Mouse (Mus musculus): Measurements from ENCODE around the gene Limk2. TPM values are rescaled to one million over a fixed set of nuclear protein-coding genes. Genes with fewer than 3 reads are reported as not detected.

Gene Limk2
- total RNA-seq, 2 experiments from 2014 or later, result 10.0 to 11.5 TPM

- peak overlapping the region; percentile 92 for H3K27ac ChIP-seq
- intact Hi-C loops (cut with DNase I), result loop anchor here (5.0 kb wide), 1 partner anchor 37 kb away; no protein-coding TSS in a partner anchor
These were observed 79.9 kb downstream of the Limk2 start for GRCm38 (mm10) chr11:3328806-3329775.

GRCm38 (mm10) chr11:3328271-3328670, 80.7 kb downstream of the Limk2 start:
- TF ChIP-seq CTCF (IDR thresholded peaks at IDR 0.05), result 0 out of 2 replicates have a peak, but pooled peaks have one; percentile 3
- H3K27ac ChIP-seq, result peak overlapping the region; percentile 92
- intact Hi-C loops (cut with DNase I), result loop anchor here (5.0 kb wide), 1 partner anchor 36 kb away; no protein-coding TSS in a partner anchor
- DNase-seq, result peak; percentile 11
- no peak overlapping the region for H3K4me3 ChIP-seq

More at GRCm38 (mm10) chr11:3328806-3329775, 79.9 kb downstream of the Limk2 start:
- DNase-seq, result peak; percentile 12
- H3K4me3 ChIP-seq, result peak overlapping the region; percentile 22; the same call in 1 of the 2 replicates
- TF ChIP-seq CTCF (IDR thresholded peaks at IDR 0.05), result no peak

- intact Hi-C loops (cut with DNase I), result no loop called here
- Histone ChIP-seq H3K4me3 (no peak overlapping the region), H3K27ac (no peak overlapping the region)
- TF ChIP-seq CTCF (IDR thresholded peaks at IDR 0.05), result no peak
- peak; percentile 5 for DNase-seq
These were observed 90.7 kb downstream of the Limk2 start for GRCm38 (mm10) chr11:3318286-3318685.

- Histone ChIP-seq H3K27ac (no peak overlapping the region), H3K4me3 (no peak overlapping the region)
- peak; percentile 82 for TF ChIP-seq CTCF (IDR thresholded peaks at IDR 0.05)
- intact Hi-C loops (cut with DNase I), result no loop called here
- DNase-seq, result peak; percentile 75
These were observed 94.8 kb downstream of the Limk2 start for GRCm38 (mm10) chr11:3314148-3314547.

DNA sequence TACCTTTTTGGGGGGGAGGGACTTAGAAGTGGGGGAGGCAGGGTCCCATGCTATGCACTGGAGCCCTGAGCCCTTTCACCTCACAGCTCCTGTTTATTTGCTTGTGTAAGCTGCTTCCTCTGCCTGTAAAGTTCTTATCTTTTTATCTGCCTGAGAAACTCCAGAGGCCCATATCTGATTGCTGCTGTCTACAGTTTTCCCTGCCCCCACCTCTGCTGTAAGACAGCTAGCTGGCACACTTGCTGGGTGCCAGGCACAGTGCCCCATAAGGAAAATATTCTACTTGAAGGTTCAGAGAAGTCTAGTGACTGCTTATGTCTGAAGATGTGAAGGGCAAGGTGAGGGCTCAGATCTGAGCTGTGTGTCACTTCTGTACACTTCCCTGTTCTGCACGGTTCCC, 95.7 kb downstream of the Limk2 start:
- no peak overlapping the region for H3K4me3 ChIP-seq
- peak; percentile 8 for DNase-seq
- intact Hi-C loops (cut with DNase I), result no loop called here
- no peak for TF ChIP-seq CTCF (IDR thresholded peaks at IDR 0.05)
- H3K27ac ChIP-seq, result 0 out of 2 replicates have a peak overlapping the region, but pooled peaks have one; percentile 5

- no peak for TF ChIP-seq CTCF (IDR thresholded peaks at IDR 0.05)
- Histone ChIP-seq H3K27ac (peak overlapping the region; percentile 46), H3K4me3 (no peak overlapping the region)
- intact Hi-C loops (cut with DNase I), result no loop called here
- DNase-seq, result peak; percentile 46
These were observed 97.2 kb downstream of the Limk2 start for GRCm38 (mm10) chr11:3311586-3312347.

GRCm38 (mm10) chr11:3310789-3311585, 98.0 kb downstream of the Limk2 start:
- H3K27ac ChIP-seq, result no peak overlapping the region
- intact Hi-C loops (cut with DNase I), result no loop called here
- no peak overlapping the region for H3K4me3 ChIP-seq
- TF ChIP-seq CTCF (IDR thresholded peaks at IDR 0.05), result no peak
- DNase-seq, result peak; percentile 5

- DNase-seq, result no peak
- no peak for TF ChIP-seq CTCF (IDR thresholded peaks at IDR 0.05)
- Histone ChIP-seq H3K27ac (no peak overlapping the region), H3K4me3 (no peak overlapping the region)
- intact Hi-C loops (cut with DNase I), result no loop called here
These were observed 99.1 kb downstream of the Limk2 start for GRCm38 (mm10) chr11:3309884-3310283.

GRCm38 (mm10) chr11:3307875-3308274, 101.1 kb downstream of the Limk2 start:
- intact Hi-C loops (cut with DNase I), result no loop called here
- no peak for TF ChIP-seq CTCF (IDR thresholded peaks at IDR 0.05)
- no peak overlapping the region for H3K4me3 ChIP-seq
- no peak for DNase-seq
- H3K27ac ChIP-seq, result no peak overlapping the region

- TF ChIP-seq CTCF (IDR thresholded peaks at IDR 0.05), result no peak
- intact Hi-C loops (cut with DNase I), result no loop called here
These were observed 103.2 kb downstream of the Limk2 start for GRCm38 (mm10) chr11:3305821-3306220.

DNA sequence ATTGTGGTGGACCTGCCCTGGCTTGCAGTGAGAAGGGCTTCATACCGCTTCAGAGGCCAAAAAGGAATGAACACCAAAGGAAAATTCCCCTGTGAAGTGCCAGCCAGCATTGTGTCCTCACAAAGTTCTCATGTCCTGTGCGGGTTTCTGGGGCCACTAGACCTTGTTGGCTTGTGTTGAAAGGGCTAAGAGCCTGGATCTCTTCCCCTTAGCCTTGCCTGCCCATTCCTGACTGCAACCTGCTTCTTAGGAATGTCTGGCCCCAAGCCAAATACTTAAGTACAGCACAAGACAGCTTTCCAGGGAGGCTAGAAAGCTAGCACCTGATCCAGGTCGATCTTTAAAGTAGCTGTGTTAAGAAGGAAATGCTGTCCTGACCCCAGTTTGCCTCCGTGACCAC, 106.2 kb downstream of the Limk2 start:
- intact Hi-C loops (cut with DNase I), result no loop called here
- no peak for DNase-seq
- TF ChIP-seq CTCF (IDR thresholded peaks at IDR 0.05), result no peak
- Histone ChIP-seq H3K27ac (peak overlapping the region; percentile 71), H3K4me3 (peak overlapping the region; percentile 21; the same call in 1 of the 2 replicates)

More at GRCm38 (mm10) chr11:3305821-3306220, 103.2 kb downstream of the Limk2 start:
- peak; percentile 61 for DNase-seq
- Histone ChIP-seq H3K27ac (peak overlapping the region; percentile 46), H3K4me3 (no peak overlapping the region)

DNA sequence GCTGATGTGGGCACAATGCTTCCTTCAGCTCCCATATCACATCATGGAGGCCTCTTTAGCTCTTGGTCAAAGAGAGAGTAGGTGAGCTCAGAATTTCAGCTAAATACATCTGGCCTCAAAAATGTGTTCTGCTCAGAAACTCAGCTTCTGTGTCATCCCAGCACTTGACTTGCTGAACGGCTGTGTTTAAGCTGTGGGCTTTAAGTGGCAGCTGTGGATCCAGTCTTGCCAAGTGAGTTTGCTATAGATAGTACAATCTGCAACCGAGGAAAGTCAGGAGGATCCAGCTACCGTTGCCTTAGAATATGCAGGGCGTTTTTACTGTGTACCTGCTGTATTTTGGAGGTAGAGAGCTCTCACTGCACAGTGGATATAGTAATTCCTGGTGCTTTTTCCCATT, 106.6 kb downstream of the Limk2 start:
- peak overlapping the region; percentile 71 for H3K27ac ChIP-seq

More for the DNA sequence above, 106.6 kb downstream of the Limk2 start:
- H3K4me3 ChIP-seq, result peak overlapping the region; percentile 21; the same call in 1 of the 2 replicates
- DNase-seq, result no peak
- TF ChIP-seq CTCF (IDR thresholded peaks at IDR 0.05), result no peak
- intact Hi-C loops (cut with DNase I), result no loop called here
